Mouse (Mus musculus) heart, postnatal 0 days (tissue): Measurements from ENCODE around the gene Prrt1. TPM values are rescaled to one million over a fixed set of nuclear protein-coding genes. Genes with fewer than 3 reads are reported as not detected.

Source experiments
- ATAC-seq: fragments of 200-750 bp; cut with Nextera tagmentation; 2 replicates; pipeline ENCODE4 v1.8.0; 2017; ENCODE audit warnings: low read depth, moderate number of reproducible peaks, moderate library complexity; ENCODE audit not compliant: insufficient read depth
- DNase-seq: peaks from one replicate; pipeline ENCODE4 v3.0.0-alpha.2; 2016; ENCODE audit warnings: low spot score
- H3K27ac ChIP-seq: fragments of 300-500 bp; sonication (generic); 2 replicates; pipeline ENCODE4 v1.5.1; 2014; ENCODE audit warnings: low read depth, mild to moderate bottlenecking
- H3K27me3 ChIP-seq: fragments of 300-500 bp; sonication (generic); 2 replicates; pipeline ENCODE4 v1.6.1; 2014; ENCODE audit warnings: low read length, mixed read lengths; ENCODE audit not compliant: control insufficient read depth, insufficient read depth
- H3K36me3 ChIP-seq: fragments of 300-500 bp; sonication (generic); replicated peaks from 2 replicates; pipeline ENCODE4 v1.6.1; 2014; ENCODE audit warnings: low read length, mixed read lengths; ENCODE audit not compliant: control insufficient read depth, insufficient read depth
- H3K4me1 ChIP-seq: fragments of 300-500 bp; sonication (generic); 2 replicates; pipeline ENCODE4 v1.6.1; 2014; ENCODE audit warnings: antibody characterized with exemption; ENCODE audit not compliant: control insufficient read depth, insufficient read depth
- H3K4me2 ChIP-seq: fragments of 300-500 bp; sonication (generic); 2 replicates; pipeline ENCODE4 v1.6.1; 2014; ENCODE audit warnings: low read depth, mild to moderate bottlenecking, low read length, moderate library complexity
- H3K4me3 ChIP-seq: fragments of 300-500 bp; sonication (generic); 2 replicates; pipeline ENCODE4 v1.5.1; 2014; ENCODE audit warnings: low read depth, low read length
- H3K9ac ChIP-seq: fragments of 300-500 bp; sonication (generic); replicated peaks from 2 replicates; pipeline ENCODE4 v1.6.1; 2014; ENCODE audit warnings: low read depth, low read length, mixed read lengths
- H3K9me3 ChIP-seq: fragments of 300-500 bp; sonication (generic); replicated peaks from 2 replicates; pipeline ENCODE4 v1.6.1; 2016; ENCODE audit warnings: low read length; ENCODE audit not compliant: control insufficient read depth
- CTCF ChIP-seq: IDR thresholded peaks from 2 replicates; pipeline ENCODE4 v1.5.1; 2016; ENCODE audit warnings: antibody characterized with exemption, control low read depth, low read depth
- EP300 ChIP-seq: IDR thresholded peaks from 2 replicates; pipeline ENCODE4 v1.6.1; 2016; ENCODE audit warnings: antibody characterized with exemption, low read depth
- WGBS: fragments of 180-500 bp; shearing (Covaris S2); extraction: QIAGEN DNeasy Blood & Tissue Kit; methylation state at CpG from one replicate; pipeline ENCODE4 v1.1.7; 2014; 5-methylcytosine and 5-hydroxymethylcytosine counted together
- polyA plus RNA-seq: library from polyadenylated mRNA; unstranded; fragments of >200 nt; fragmentation: Nextera tagmentation; extraction: Ambion mirVana; gene quantifications from 2 replicates; pipeline ENCODE4 v1.2.1, GENCODE M21; 2015
- total RNA-seq: library from RNA; depleted of rRNA; stranded (reverse); fragments of >200 nt; gene quantifications from 2 replicates; pipeline ENCODE4 v1.2.3, GENCODE M21; 2014; ENCODE audit warnings: low replicate concordance; rRNA removed

Gene Prrt1
- total and polyA plus RNA-seq, 2 experiments from 2014 or later: 0.19 TPM; not detected in 1

GRCm38 (mm10) chr17:34681881-34682536 lies 52.7 kb downstream of the Prrt1 start:
- no peaks in the 10 kb centered on the region for H3K9me3 ChIP-seq
- TF ChIP-seq EP300: no peak
- TF ChIP-seq CTCF: no peak
- no peak overlapping the region for H3K27ac ChIP-seq
- WGBS: 56% methylated on average over 11 of the region's 11 CpGs
- DNase-seq (no peak), ATAC-seq (no peak)
- no peak overlapping the region for H3K4me2 ChIP-seq
- no peaks in the 10 kb centered on the region for H3K36me3 ChIP-seq
- H3K4me1 ChIP-seq: peaks cover 22% of the 10 kb centered on the region
- no peak overlapping the region for H3K9ac ChIP-seq
- peaks cover 16% of the 10 kb centered on the region for H3K27me3 ChIP-seq
- no peak overlapping the region for H3K4me3 ChIP-seq

Other genes starting within 250 kb of the Prrt1 start
- gene BC051142, start 230.7 kb upstream of the Prrt1 start, total RNA-seq: not detected in 2 replicates
- 0.41 and 0.62 TPM in 2 replicates for gene BC051142, start 230.7 kb upstream of the Prrt1 start, polyA plus RNA-seq
- gene Btnl4, start 152.2 kb upstream of the Prrt1 start, total RNA-seq: not detected in 2 replicates
- gene Btnl4, start 152.2 kb upstream of the Prrt1 start, polyA plus RNA-seq: not detected in 2 replicates
- gene Btnl6, start 112.2 kb upstream of the Prrt1 start, total RNA-seq: not detected in 2 replicates
- not detected in 2 replicates for gene Btnl6, start 112.2 kb upstream of the Prrt1 start, polyA plus RNA-seq
- gene Notch4, start 65.3 kb upstream of the Prrt1 start, total RNA-seq: 40.7 and 43.2 TPM in 2 replicates
- gene Notch4, start 65.3 kb upstream of the Prrt1 start, polyA plus RNA-seq: 6.3 and 6.8 TPM in 2 replicates
- 0.53 and 3.1 TPM in 2 replicates for gene Gpsm3, start 39.7 kb upstream of the Prrt1 start, total RNA-seq
- gene Gpsm3, start 39.7 kb upstream of the Prrt1 start, polyA plus RNA-seq: 5.9 and 6.0 TPM in 2 replicates
- 42.6 and 59.1 TPM in 2 replicates for gene Pbx2, start 38.3 kb upstream of the Prrt1 start, total RNA-seq
- gene Pbx2, start 38.3 kb upstream of the Prrt1 start, polyA plus RNA-seq: 3.3 and 4.4 TPM in 2 replicates
- 2.7 and 5.8 TPM in 2 replicates for gene Ager, start 31.7 kb upstream of the Prrt1 start, total RNA-seq
- 0.85 and 1.9 TPM in 2 replicates for gene Ager, start 31.7 kb upstream of the Prrt1 start, polyA plus RNA-seq
- 29.6 and 42.5 TPM in 2 replicates for gene Rnf5, start 25.8 kb upstream of the Prrt1 start, total RNA-seq
- 79.9 and 86.5 TPM in 2 replicates for gene Rnf5, start 25.8 kb upstream of the Prrt1 start, polyA plus RNA-seq
- gene Agpat1, start 25.3 kb upstream of the Prrt1 start, total RNA-seq: 112 and 120 TPM in 2 replicates
- 39.1 and 39.6 TPM in 2 replicates for gene Agpat1, start 25.3 kb upstream of the Prrt1 start, polyA plus RNA-seq
- gene Egfl8, start 13.6 kb upstream of the Prrt1 start, total RNA-seq: 0.15 and 0.93 TPM in 2 replicates
- gene Egfl8, start 13.6 kb upstream of the Prrt1 start, polyA plus RNA-seq: 0.97 and 1.3 TPM in 2 replicates
- gene Ppt2, start 1.0 kb upstream of the Prrt1 start, total RNA-seq: 35.7 and 37.4 TPM in 2 replicates
- 24.0 and 25.7 TPM in 2 replicates for gene Ppt2, start 1.0 kb upstream of the Prrt1 start, polyA plus RNA-seq
- 2.6 and 7.1 TPM in 2 replicates for gene Fkbpl, start 15.2 kb downstream of the Prrt1 start, total RNA-seq
- 12.3 and 13.4 TPM in 2 replicates for gene Fkbpl, start 15.2 kb downstream of the Prrt1 start, polyA plus RNA-seq
- 15.8 and 16.6 TPM in 2 replicates for gene Atf6b, start 17.6 kb downstream of the Prrt1 start, total RNA-seq
- 22.5 and 24.3 TPM in 2 replicates for gene Atf6b, start 17.6 kb downstream of the Prrt1 start, polyA plus RNA-seq
- 24.5 and 26.8 TPM in 2 replicates for gene Tnxb, start 41.0 kb downstream of the Prrt1 start, total RNA-seq
- 1.8 and 2.0 TPM in 2 replicates for gene Tnxb, start 41.0 kb downstream of the Prrt1 start, polyA plus RNA-seq
- gene C4b, start 114.3 kb downstream of the Prrt1 start, total RNA-seq: 0.80 and 0.85 TPM in 2 replicates
- 0.88 and 0.93 TPM in 2 replicates for gene C4b, start 114.3 kb downstream of the Prrt1 start, polyA plus RNA-seq
- not detected in 2 replicates for gene Cyp21a1, start 175.0 kb downstream of the Prrt1 start, total RNA-seq
- gene Cyp21a1, start 175.0 kb downstream of the Prrt1 start, polyA plus RNA-seq: not detected in 2 replicates
- 2.6 and 9.2 TPM in 2 replicates for gene Stk19, start 207.4 kb downstream of the Prrt1 start, total RNA-seq
- gene Stk19, start 207.4 kb downstream of the Prrt1 start, polyA plus RNA-seq: 20.5 and 20.7 TPM in 2 replicates
- gene Dxo, start 207.5 kb downstream of the Prrt1 start, total RNA-seq: 19.2 and 22.3 TPM in 2 replicates
- 23.0 and 24.3 TPM in 2 replicates for gene Dxo, start 207.5 kb downstream of the Prrt1 start, polyA plus RNA-seq
- gene Skiv2l, start 220.7 kb downstream of the Prrt1 start, total RNA-seq: 40.3 and 62.1 TPM in 2 replicates
- 15.9 and 18.7 TPM in 2 replicates for gene Skiv2l, start 220.7 kb downstream of the Prrt1 start, polyA plus RNA-seq
- gene Nelfe, start 220.9 kb downstream of the Prrt1 start, total RNA-seq: 22.9 and 39.8 TPM in 2 replicates
- gene Nelfe, start 220.9 kb downstream of the Prrt1 start, polyA plus RNA-seq: 36.3 and 39.9 TPM in 2 replicates
- gene Cfb, start 233.0 kb downstream of the Prrt1 start, total RNA-seq: 1.1 and 2.9 TPM in 2 replicates
- gene Cfb, start 233.0 kb downstream of the Prrt1 start, polyA plus RNA-seq: 1.3 and 2.1 TPM in 2 replicates
- gene Zbtb12, start 249.9 kb downstream of the Prrt1 start, total RNA-seq: 6.1 and 7.6 TPM in 2 replicates
- gene Zbtb12, start 249.9 kb downstream of the Prrt1 start, polyA plus RNA-seq: 0.63 and 0.93 TPM in 2 replicates